Comparison of ENCODE assay signal across 23 mouse cellular contexts in the genomic region with DNA sequence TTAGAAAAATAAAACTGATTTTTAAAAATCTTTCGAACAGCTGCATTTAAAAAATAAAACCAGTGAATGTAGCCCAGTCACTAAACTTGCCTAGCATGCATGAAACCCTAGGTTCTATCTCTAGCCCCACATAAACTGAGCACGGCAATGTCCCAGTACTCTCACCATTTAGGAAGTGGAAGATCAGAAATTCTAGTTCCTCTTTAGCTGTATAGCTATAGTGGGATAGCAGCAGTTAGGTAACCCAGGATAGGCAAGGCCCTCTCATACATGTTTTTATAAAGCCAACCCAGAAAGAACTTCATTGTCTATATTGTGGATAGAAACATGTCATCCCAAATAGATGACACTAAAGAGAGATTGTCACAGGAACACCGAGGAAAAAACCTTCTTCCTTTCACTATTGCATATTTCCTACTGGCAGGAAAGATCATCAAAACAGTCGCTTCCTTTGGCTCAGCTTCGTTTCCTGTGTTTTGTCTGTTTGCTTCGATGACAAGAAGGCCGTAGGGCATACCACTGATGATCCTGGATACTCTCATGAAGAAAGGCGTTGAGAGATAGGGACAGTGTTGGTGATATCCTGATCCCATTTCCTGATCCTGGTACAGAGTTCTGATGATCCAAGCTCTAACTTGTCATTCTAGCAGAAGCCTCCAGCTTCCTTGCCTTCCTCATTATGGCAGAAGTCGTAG. TPM values are rescaled to one million over a fixed set of nuclear protein-coding genes. Genes with fewer than 3 reads are reported as not detected.
"Had no signal": no experiment of that assay in that cellular context is flagged by ENCODE, and none has a peak within 500 bp of the region (broad histone marks: within the 10 kb centered on the region; RNA-seq: fewer than 3 reads in every experiment).

No protein-coding gene starts in this region.

- ATAC-seq: inflammation-experienced regulatory T-cells, adult 6 months; intestine, postnatal 0 days had no signal

- H3K9ac ChIP-seq: limb, embryonic 13.5 days; liver, embryonic 14.5 days; neural tube, embryonic 12.5 days; stomach, embryonic 15.5 days had no signal

- H3K9me3 ChIP-seq: limb, embryonic 13.5 days; midbrain, embryonic 10.5 days; neural tube, embryonic 12.5 days; stomach, embryonic 15.5 days had no signal

- DNase-seq: kidney, adult 8-10 months; kidney, postnatal 4 days; left cerebral cortex, postnatal 4 days; midbrain, embryonic 14.5 days; retina, postnatal 1 day; right cerebral cortex, postnatal 4 days; thymus, adult 2 months; thymus, postnatal 25 days had no signal

- H3K27ac ChIP-seq: layer of hippocampus, adult 2 months; limb, embryonic 13.5 days; liver, embryonic 14.5 days; midbrain, embryonic 10.5 days; neural tube, embryonic 12.5 days; stomach, embryonic 15.5 days had no signal

- H3K36me3 ChIP-seq: limb, embryonic 13.5 days; midbrain, embryonic 10.5 days; neural tube, embryonic 12.5 days; stomach, embryonic 15.5 days had no signal

- H3K4me1 ChIP-seq: limb, embryonic 13.5 days; midbrain, embryonic 10.5 days; neural tube, embryonic 12.5 days had no signal

- H3K27me3 ChIP-seq: limb, embryonic 13.5 days; neural tube, embryonic 12.5 days; stomach, embryonic 15.5 days had no signal

- H3K4me2 ChIP-seq: limb, embryonic 13.5 days; neural tube, embryonic 12.5 days; stomach, embryonic 15.5 days had no signal

- H3K4me3 ChIP-seq: layer of hippocampus, adult 2 months; limb, embryonic 13.5 days; midbrain, embryonic 10.5 days; neural tube, embryonic 12.5 days; stomach, embryonic 15.5 days had no signal

RNA-seq across cellular contexts. Expression of a gene that starts 32.8 kb away (rescaled TPM):
- total RNA-seq: layer of hippocampus, adult 2 months; layer of hippocampus, postnatal 10 days; left cerebral cortex, adult 18-20 months; left cerebral cortex, postnatal 10 days; left cerebral cortex, postnatal 4 days; liver, adult 2 months; neutrophil, adult 5-6 weeks had no signal
- polyA plus RNA-seq: inflammation-experienced regulatory T-cells, adult 6 months; intestine, postnatal 0 days; kidney, embryonic 16.5 days; limb, embryonic 13.5 days; liver, adult 2 months; liver, embryonic 14.5 days; midbrain, embryonic 10.5 days; midbrain, embryonic 14.5 days; neural tube, embryonic 12.5 days; spleen, adult 2 months; stomach, embryonic 15.5 days had no signal
